Mouse (Mus musculus): ENCODE measurements around the gene Tmem119. TPM values are rescaled to one million over a fixed set of nuclear protein-coding genes. Genes with fewer than 3 reads are reported as not detected.
A peak's percentile ranks its signal among the peaks of the same experiment; 100 is the strongest.

Gene Tmem119
- total and polyA plus RNA-seq, 3 experiments: 0.13 TPM; not detected in 2

- Histone ChIP-seq H3K9ac (ENCODE audit: control insufficient read depth, low read depth, low read length, poor library complexity, severe bottlenecking) (no peak overlapping the region), H3K4me1 (ENCODE audit: control insufficient read depth in 1 of 2, insufficient read depth in 2 of 2, low read length in 2 of 2) (peaks cover 0 to 6% of the 10 kb centered on the region in 2 experiments; a peak in 2 of 4 replicates), H3K9me3 (replicated peaks; ENCODE audit: insufficient read depth, low read length) (no peaks in the 10 kb centered on the region), H3K27ac (ENCODE audit: control insufficient read depth, low read depth, low read length) (no peak overlapping the region), H3K79me2 (ENCODE audit: control insufficient read depth, insufficient read depth, low read length, poor library complexity) (peaks cover 8% of the 10 kb centered on the region), H3K36me3 (ENCODE audit: control insufficient read depth in 1 of 2, insufficient read depth in 2 of 2, low read length in 2 of 2) (no peaks in the 10 kb centered on the region; a peak in 1 of 4 replicates), H3K27me3 (ENCODE audit: control insufficient read depth in 1 of 2, insufficient read depth in 2 of 2, low read length in 2 of 2) (no peaks in the 10 kb centered on the region), H3K4me3 (ENCODE audit: control insufficient read depth in 1 of 2, insufficient read depth in 1 of 2, low read depth in 2 of 2, low read length in 2 of 2) (no peak overlapping the region)
- peak; percentile 49 for DNase-seq (ENCODE audit: low read depth, low spot score)
- TF ChIP-seq ZMIZ1 (IDR thresholded peaks at IDR 0.05; ENCODE audit: low read depth, low read length) (no peak), USF2 (IDR thresholded peaks at IDR 0.05; ENCODE audit: borderline replicate concordance in 1 of 2, insufficient read depth in 1 of 2, low read depth in 1 of 2, low read length in 2 of 2) (no peak), TBP (IDR thresholded peaks at IDR 0.05; ENCODE audit: low read depth, low read length) (no peak), MAFK (IDR thresholded peaks at IDR 0.05; ENCODE audit: borderline replicate concordance, low read depth, low read length) (no peak), MAX (IDR thresholded peaks at IDR 0.05; ENCODE audit: low read length) (no peak), MAZ (IDR thresholded peaks at IDR 0.05; ENCODE audit: low read depth, low read length) (no peak), CHD2 (IDR thresholded peaks at IDR 0.05; ENCODE audit: low read length) (no peak)
Observed at GRCm38 (mm10) chr5:113776896-113777226, 23.5 kb downstream of the Tmem119 start.

- DNase-seq (ENCODE audit: low read depth, low spot score): peak; percentile 34
- H3K79me2 ChIP-seq (ENCODE audit: control insufficient read depth, insufficient read depth, low read length, poor library complexity): peaks cover 11% of the 10 kb centered on the region
- no peaks in the 10 kb centered on the region for H3K9me3 ChIP-seq (replicated peaks; ENCODE audit: insufficient read depth, low read length)
- no peak overlapping the region for H3K9ac ChIP-seq (ENCODE audit: control insufficient read depth, low read depth, low read length, poor library complexity, severe bottlenecking)
- no peaks in the 10 kb centered on the region; a peak in 1 of 4 replicates for H3K36me3 ChIP-seq (ENCODE audit: control insufficient read depth in 1 of 2, insufficient read depth in 2 of 2, low read length in 2 of 2)
- TF ChIP-seq ZNF384 (IDR thresholded peaks at IDR 0.05; ENCODE audit: low read depth, low read length) (no peak), RCOR1 (IDR thresholded peaks at IDR 0.05; ENCODE audit: low read depth, low read length) (no peak), EP300 (IDR thresholded peaks at IDR 0.05; ENCODE audit: low read depth in 1 of 2, low read length in 2 of 2) (no peak), TAL1 (IDR thresholded peaks at IDR 0.05; ENCODE audit: low read length) (no peak), KAT2A (conservative IDR thresholded peaks at IDR 0.05; ENCODE audit: low read depth, low read length) (no peak), MYC (IDR thresholded peaks at IDR 0.05; ENCODE audit: low read depth, low read length) (0 out of 2 replicates have a peak, but pooled peaks have one; percentile 32), RAD21 (IDR thresholded peaks at IDR 0.05; ENCODE audit: low read depth, low read length) (no peak)
- no peak overlapping the region for H3K27ac ChIP-seq (ENCODE audit: control insufficient read depth, low read depth, low read length)
- H3K27me3 ChIP-seq (ENCODE audit: control insufficient read depth in 1 of 2, insufficient read depth in 2 of 2, low read length in 2 of 2): no peaks in the 10 kb centered on the region
- H3K4me1 ChIP-seq (ENCODE audit: control insufficient read depth in 1 of 2, insufficient read depth in 2 of 2, low read length in 2 of 2): peaks cover 0 to 6% of the 10 kb centered on the region in 2 experiments; a peak in 2 of 4 replicates
- H3K4me3 ChIP-seq (ENCODE audit: control insufficient read depth in 1 of 2, insufficient read depth in 1 of 2, low read depth in 2 of 2, low read length in 2 of 2): no peak overlapping the region
Observed at GRCm38 (mm10) chr5:113776128-113776895, 24.0 kb downstream of the Tmem119 start.

Data from MEL (cell line).